Mouse (Mus musculus) olfactory bulb, adult 2 months (tissue): ENCODE results near the gene Man2b1.

Source experiments
- CTCF ChIP-seq: fragments of 200-500 bp; IDR thresholded peaks from 2 replicates; pipeline ENCODE4 v1.5.1; 2012; ENCODE audit warnings: low read depth, mild to moderate bottlenecking, low read length, moderate library complexity; ENCODE audit not compliant: insufficient read depth
- POLR2A ChIP-seq: fragments of 200-500 bp; IDR thresholded peaks from 2 replicates; pipeline ENCODE4 v1.6.1; 2012; ENCODE audit warnings: mild to moderate bottlenecking, low read depth, low read length, moderate library complexity; ENCODE audit not compliant: insufficient read depth

- TF ChIP-seq CTCF (peak; percentile 18; the same call in 1 of the 2 replicates), POLR2A (peak; percentile 79)
Observed at GRCm38 (mm10) chr8:85083108-85083813, at the start of gene Man2b1.
